Mouse (Mus musculus): ENCODE measurements around the gene Zswim4.

The Zswim4 gene

DNA sequence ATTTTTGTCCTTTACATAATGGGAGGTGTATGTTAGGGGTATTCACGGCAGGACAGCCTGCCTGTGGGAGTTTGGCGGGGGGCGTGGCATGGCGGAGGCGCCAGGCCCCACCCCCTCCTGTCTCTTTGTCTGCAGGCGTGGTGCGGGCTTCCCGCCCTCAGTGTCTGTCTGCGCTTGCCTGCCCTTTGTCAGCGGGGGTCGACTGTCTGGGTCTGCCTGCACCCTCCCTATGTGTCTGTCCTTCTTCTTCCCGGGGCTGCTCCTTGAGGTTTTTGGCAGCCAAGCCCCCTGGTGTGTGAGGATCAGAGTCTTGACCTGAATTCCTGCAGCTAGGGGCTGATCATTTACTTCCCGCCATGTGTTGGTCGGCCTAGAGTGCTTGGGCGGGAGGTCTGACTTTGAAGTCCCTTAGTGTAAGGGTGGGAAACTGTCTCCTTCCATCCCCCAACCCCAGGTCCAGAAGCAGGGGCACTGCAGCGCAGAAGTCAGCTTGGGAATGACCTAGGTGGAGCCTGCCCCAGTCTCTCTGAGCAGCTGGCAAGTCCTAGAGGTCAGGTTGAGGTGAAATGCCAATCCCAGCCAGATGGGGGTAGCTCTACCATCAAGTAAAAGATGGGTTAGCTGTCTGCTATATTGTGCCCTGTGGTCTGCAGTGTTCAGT lies 56.2 kb downstream of the Zswim4 start:
- peak in 1 of 2 experiments; percentile 48 for DNase-seq

DNA sequence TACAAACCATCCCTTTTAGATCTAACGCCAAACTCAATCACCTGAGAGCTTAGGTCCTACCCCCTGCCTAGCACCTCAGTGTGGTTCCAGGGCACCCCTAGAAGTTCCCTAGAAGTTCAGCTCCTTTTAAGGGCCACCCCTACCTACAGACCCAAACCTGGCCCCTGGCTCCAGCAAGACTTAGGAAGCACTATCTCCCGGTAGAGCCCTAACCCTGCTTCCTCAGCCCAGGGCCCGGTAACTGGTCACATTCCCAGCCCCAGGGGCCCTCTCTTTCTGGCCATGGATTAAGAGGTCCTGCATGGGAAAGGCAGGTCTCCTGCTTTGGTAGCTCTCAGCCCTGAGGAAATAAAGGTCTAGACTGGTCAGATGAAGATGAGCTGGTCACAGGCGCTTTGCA lies 56.9 kb downstream of the Zswim4 start:
- no peak for DNase-seq

DNA sequence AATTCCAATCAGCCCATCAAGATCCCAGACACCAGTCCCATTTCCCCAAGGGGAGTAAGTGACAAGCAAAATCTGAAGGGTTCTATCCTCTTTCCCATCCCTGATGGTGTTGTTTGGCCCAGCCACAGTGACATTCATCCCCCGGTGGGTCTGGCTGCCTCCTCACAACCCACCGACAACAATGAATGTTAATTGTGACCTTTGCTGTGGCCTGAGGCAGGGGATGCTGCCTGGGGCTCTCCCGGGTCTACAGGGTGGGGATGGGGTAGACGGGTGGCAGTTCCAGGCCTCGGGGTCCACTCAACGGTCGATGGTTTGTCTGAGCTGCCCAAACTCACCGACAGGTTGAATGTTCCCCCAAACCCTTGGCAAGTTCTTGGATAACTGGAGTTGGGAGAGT lies 58.3 kb downstream of the Zswim4 start:
- DNase-seq: no peak

DNA sequence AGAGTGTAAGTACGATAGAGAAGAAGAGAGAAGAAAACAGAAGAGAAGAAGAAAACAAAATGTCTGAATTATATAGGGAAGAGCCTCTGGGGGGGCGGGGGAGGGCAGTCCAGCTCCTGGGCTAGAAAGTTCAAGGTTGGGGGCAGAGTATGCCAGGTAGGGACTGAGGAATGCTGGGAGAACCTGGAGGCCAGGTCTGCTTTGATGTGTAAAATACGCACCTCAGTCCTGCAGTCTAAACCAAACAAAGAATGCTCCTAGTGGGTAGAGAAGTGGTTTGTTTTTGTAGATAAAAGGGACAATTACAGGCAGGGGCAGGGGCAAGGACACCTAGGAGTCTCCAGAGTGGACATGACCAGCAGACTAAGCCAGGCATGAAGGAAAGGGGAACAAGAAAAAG lies 59.5 kb downstream of the Zswim4 start:
- DNase-seq: no peak

DNA sequence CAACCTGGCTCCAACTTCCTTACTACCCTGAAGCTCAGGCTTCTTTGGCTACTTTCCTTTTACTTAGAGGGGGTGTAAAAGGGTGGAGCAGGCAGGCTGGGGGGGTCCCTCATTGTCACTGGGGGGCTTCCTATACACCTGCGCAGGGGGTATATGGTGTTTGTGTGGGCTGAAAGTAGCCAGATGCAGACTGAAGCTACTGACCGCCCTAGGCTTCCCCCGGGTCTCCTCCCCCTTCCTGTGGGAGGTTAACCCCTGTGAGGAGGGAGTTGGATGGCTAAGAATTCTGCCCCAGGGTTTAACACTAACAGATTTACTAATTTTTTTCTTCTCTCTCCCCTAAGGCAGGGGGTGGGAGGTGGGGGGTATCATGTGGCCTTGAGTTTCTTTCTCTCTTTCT lies 60.3 kb downstream of the Zswim4 start:
- no peak for DNase-seq

DNA sequence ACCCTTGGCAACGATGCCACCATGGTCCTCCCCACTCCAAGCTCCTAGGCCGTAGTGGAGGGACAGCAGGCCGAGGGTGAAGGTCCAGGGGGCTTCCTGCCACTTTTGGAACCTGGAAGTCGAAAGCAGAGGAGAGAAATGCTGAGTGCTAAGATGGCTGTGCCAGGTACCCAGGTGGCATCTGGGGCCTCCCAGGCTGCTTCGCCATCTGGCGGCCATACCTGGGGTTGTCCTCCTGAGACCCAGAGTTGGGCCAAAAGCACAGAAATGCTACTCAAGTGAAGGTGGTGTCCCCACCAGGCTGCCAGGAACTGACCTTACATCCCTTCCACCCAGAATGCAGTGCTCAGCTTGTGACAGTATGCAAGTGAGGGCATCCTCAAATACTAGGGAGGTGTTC lies 63.0 kb downstream of the Zswim4 start:
- DNase-seq: peak; percentile 75 to 76

DNA sequence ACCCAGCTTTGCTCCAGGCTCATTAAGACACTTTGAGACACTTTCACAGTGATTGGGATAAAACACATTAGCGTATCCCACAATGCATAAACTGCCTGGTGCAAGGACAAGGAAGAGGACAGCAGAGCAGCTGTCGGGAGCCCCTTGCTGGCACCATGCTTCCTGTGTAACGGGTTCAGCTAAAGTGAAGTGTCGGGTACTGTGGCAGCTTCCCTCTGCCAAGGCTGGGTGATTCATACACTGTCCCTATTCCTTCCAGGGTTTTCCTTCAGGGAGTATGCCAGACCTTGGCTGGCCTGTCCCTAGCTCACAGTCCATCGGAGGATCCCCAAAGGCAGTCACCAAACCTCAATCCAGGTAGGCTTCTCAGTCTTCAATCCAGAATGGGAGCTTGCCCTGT lies 66.8 kb downstream of the Zswim4 start:
- no peak for DNase-seq

DNA sequence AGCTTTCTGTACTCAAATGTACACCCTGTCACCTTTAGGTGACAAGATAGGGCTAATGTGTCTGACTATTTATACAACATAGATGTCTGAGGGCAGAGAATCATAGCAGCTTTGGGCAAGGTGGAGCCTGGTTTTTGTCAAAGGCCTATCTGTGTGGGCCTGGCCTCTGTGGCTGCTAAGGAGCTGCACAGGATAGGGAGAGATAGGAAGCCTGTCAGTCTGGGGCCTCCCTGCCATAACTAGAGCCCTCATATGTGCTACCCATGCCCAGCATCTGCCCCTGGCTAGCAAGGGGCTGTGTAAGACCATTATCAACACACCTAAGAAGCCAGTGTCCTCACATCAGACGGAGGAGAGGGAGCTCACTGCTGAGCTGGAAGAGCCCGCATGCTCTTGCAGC lies 69.2 kb downstream of the Zswim4 start:
- no peak for DNase-seq
